Mouse (Mus musculus) midbrain, embryonic 13.5 days (tissue): ENCODE measurements at regions not wholly inside any gene's neighbourhood (a gene's known extent, or its start where the extent isn't known, plus 50 kb on each side); places are given as distances from the start of the nearest gene placed in this dataset. TPM values are rescaled to one million over a fixed set of nuclear protein-coding genes. Genes with fewer than 3 reads are reported as not detected.
A peak's percentile ranks its signal among the peaks of the same experiment; 100 is the strongest.

Experiments used
- ATAC-seq: fragments of 200-750 bp; cut with Nextera tagmentation; 2 replicates; pipeline ENCODE4 v1.8.0; 2017; ENCODE audit warnings: mild to moderate bottlenecking, moderate TSS enrichment, moderate library complexity
- H3K27ac ChIP-seq: fragments of 300-500 bp; sonication (generic); 2 replicates; pipeline ENCODE4 v1.5.1; 2015; ENCODE audit warnings: inconsistent platforms, mild to moderate bottlenecking, moderate library complexity
- H3K27me3 ChIP-seq: fragments of 300-500 bp; sonication (generic); 2 replicates; pipeline ENCODE4 v1.6.1; 2015; ENCODE audit warnings: mild to moderate bottlenecking, inconsistent platforms
- H3K36me3 ChIP-seq: fragments of 300-500 bp; sonication (generic); 2 replicates; pipeline ENCODE4 v1.6.1; 2015; ENCODE audit warnings: mild to moderate bottlenecking, inconsistent platforms
- H3K4me1 ChIP-seq: fragments of 300-500 bp; sonication (generic); replicated peaks from 2 replicates; pipeline ENCODE4 v1.6.1; 2015; ENCODE audit warnings: inconsistent platforms
- H3K4me2 ChIP-seq: fragments of 300-500 bp; sonication (generic); replicated peaks from 2 replicates; pipeline ENCODE4 v1.6.1; 2015; ENCODE audit warnings: moderate library complexity, mild to moderate bottlenecking, inconsistent platforms
- H3K4me3 ChIP-seq: fragments of 300-500 bp; sonication (generic); replicated peaks from 2 replicates; pipeline ENCODE4 v1.5.1; 2015; ENCODE audit warnings: mild to moderate bottlenecking, inconsistent platforms
- H3K9ac ChIP-seq: fragments of 300-500 bp; sonication (generic); replicated peaks from 2 replicates; pipeline ENCODE4 v1.6.1; 2015; ENCODE audit warnings: mild to moderate bottlenecking, inconsistent platforms
- H3K9me3 ChIP-seq: fragments of 300-500 bp; sonication (generic); 2 replicates; pipeline ENCODE4 v1.6.1; 2016; ENCODE audit warnings: mild to moderate bottlenecking, inconsistent platforms
- WGBS: fragments of 180-500 bp; shearing (Covaris S2); methylation state at CpG from one replicate; pipeline ENCODE4 v1.1.7; 2015; 5-methylcytosine and 5-hydroxymethylcytosine counted together
- microRNA-seq: library from miRNA; unstranded; fragments of <30 nt; microRNA quantifications from one replicate; pipeline ENCODE4, GENCODE M21; 2016

GRCm38 (mm10) chr2:159731305-159731704 is 602.7 kb downstream of the Gm826 start:
- Histone ChIP-seq H3K4me3 (no peak overlapping the region), H3K4me2 (no peak overlapping the region), H3K9ac (no peak overlapping the region), H3K9me3 (no peaks in the 10 kb centered on the region), H3K4me1 (no peaks in the 10 kb centered on the region), H3K27me3 (no peaks in the 10 kb centered on the region), H3K27ac (no peak overlapping the region), H3K36me3 (no peaks in the 10 kb centered on the region)
- no peak for ATAC-seq

- 50% methylated on average over 3 of the region's 3 CpGs for WGBS
- Histone ChIP-seq H3K4me2 (no peak overlapping the region), H3K27me3 (no peaks in the 10 kb centered on the region), H3K9me3 (no peaks in the 10 kb centered on the region), H3K36me3 (no peaks in the 10 kb centered on the region), H3K4me3 (no peak overlapping the region), H3K27ac (no peak overlapping the region), H3K9ac (no peak overlapping the region), H3K4me1 (no peaks in the 10 kb centered on the region)
- no peak for ATAC-seq
Observed at GRCm38 (mm10) chr2:159732413-159732812, 601.5 kb downstream of the Gm826 start.

GRCm38 (mm10) chr2:159734576-159734975 is 599.4 kb downstream of the Gm826 start:
- Histone ChIP-seq H3K4me3 (no peak overlapping the region), H3K9me3 (no peaks in the 10 kb centered on the region), H3K27ac (no peak overlapping the region), H3K4me2 (no peak overlapping the region), H3K27me3 (no peaks in the 10 kb centered on the region), H3K4me1 (no peaks in the 10 kb centered on the region), H3K36me3 (no peaks in the 10 kb centered on the region), H3K9ac (no peak overlapping the region)
- WGBS, result 87% methylated on average over 5 of the region's 5 CpGs
- ATAC-seq, result no peak

- 40% methylated on average over 7 of the region's 7 CpGs for WGBS
- H3K4me2 ChIP-seq, result no peak overlapping the region
- H3K9me3 ChIP-seq, result no peaks in the 10 kb centered on the region
- no peak overlapping the region for H3K9ac ChIP-seq
- H3K4me1 ChIP-seq, result peaks cover 7% of the 10 kb centered on the region; the same call in 1 of the 2 replicates
- H3K27me3 ChIP-seq, result no peaks in the 10 kb centered on the region
- peak; percentile 75 for ATAC-seq
- no peak overlapping the region for H3K4me3 ChIP-seq
- no peaks in the 10 kb centered on the region for H3K36me3 ChIP-seq
- H3K27ac ChIP-seq, result no peak overlapping the region
Observed at GRCm38 (mm10) chr2:159755541-159756011, 578.4 kb downstream of the Gm826 start.

- H3K27ac ChIP-seq, result no peak overlapping the region
- H3K4me1 ChIP-seq, result peaks cover 3% of the 10 kb centered on the region; the same call in 1 of the 2 replicates
- H3K9me3 ChIP-seq, result no peaks in the 10 kb centered on the region
- no peak overlapping the region for H3K9ac ChIP-seq
- no peak for ATAC-seq
- no peaks in the 10 kb centered on the region for H3K27me3 ChIP-seq
- no peak overlapping the region for H3K4me3 ChIP-seq
- WGBS, result 78% methylated on average over 6 of the region's 6 CpGs
- no peaks in the 10 kb centered on the region for H3K36me3 ChIP-seq
- H3K4me2 ChIP-seq, result no peak overlapping the region
Observed at GRCm38 (mm10) chr2:159760806-159761205, 573.2 kb downstream of the Gm826 start.

GRCm38 (mm10) chr2:159763115-159763514 is 570.8 kb downstream of the Gm826 start:
- Histone ChIP-seq H3K4me1 (no peaks in the 10 kb centered on the region), H3K27me3 (no peaks in the 10 kb centered on the region), H3K27ac (no peak overlapping the region), H3K9ac (no peak overlapping the region), H3K4me3 (no peak overlapping the region), H3K9me3 (no peaks in the 10 kb centered on the region), H3K36me3 (no peaks in the 10 kb centered on the region), H3K4me2 (no peak overlapping the region)
- ATAC-seq, result no peak
- WGBS, result 78% methylated on average over 6 of the region's 6 CpGs

Small RNAs in the stretch of these regions (microRNA-seq; reads per million reads assigned to microRNA genes)
- not detected for gene Gm44319
